Mouse (Mus musculus): ENCODE data around the gene Tas2r113. TPM values are rescaled to one million over a fixed set of nuclear protein-coding genes. Genes with fewer than 3 reads are reported as not detected.

Tas2r113 gene
- not detected for polyA plus RNA-seq (2014; fragmentation: Illumina TruSeq; extraction: RNeasy Lipid Tissue Mini Kit (QIAGEN cat#74804); ENCODE audit: low read depth, low replicate concordance)

GRCm38 (mm10) chr6:132892711-132893110, at the start of gene Tas2r113:
Gene Tas2r113 (plus strand): TSS chr6:132893011.

GRCm38 (mm10) chr6:132846842-132847241, 46.0 kb upstream of the Tas2r113 start, which contains the start of gene Tas2r123:
Gene Tas2r123 (plus strand): TSS chr6:132847142.

DNA sequence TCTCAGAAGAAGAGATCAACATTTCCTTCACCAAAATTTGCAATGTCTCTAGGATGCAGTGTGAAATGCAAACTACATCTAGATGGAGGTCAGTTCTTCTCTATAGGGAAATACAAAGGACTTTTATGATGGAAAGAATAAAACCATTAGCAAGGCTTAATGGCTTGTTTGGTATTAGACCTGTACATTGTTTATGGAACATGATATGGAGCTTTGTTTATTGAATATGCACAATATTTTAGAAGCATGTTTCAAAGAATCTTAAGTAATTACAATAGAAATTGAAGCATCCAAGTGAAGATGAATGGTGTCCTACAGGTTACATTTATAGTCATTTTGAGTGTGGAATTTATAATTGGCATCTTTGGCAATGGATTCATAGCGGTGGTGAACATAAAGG, 37.7 kb upstream of the Tas2r113 start, which contains the start of gene Tas2r116:
TSS of gene Tas2r116 (plus strand) at position 301 of the 400 bp plus-strand sequence.

DNA sequence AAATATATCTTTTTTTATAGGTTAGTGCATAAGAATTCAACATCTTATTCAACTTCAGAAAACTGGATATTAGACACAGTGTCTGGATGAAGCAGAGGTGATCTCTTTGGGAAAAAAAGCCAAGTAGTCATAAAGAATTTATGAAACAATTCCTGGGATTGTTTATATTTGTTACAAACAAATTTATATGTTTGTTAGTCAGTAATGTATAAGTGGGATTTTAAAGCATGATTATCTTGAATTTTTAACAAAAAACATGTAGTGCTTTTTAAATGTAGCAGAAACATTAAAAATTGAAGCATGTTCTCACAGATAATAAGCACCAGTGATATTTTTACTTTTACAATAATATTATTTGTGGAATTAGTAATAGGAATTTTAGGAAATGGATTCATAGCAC, 25.1 kb upstream of the Tas2r113 start, which contains the start of gene Tas2r110:
TSS of gene Tas2r110 (plus strand) at position 301 of the 400 bp plus-strand sequence.

GRCm38 (mm10) chr6:132909351-132909750, 16.5 kb downstream of the Tas2r113 start, which contains the start of gene Tas2r125:
Gene Tas2r125 (plus strand): TSS chr6:132909651.

Other genes with a start within 250 kb of the Tas2r113 start
- not detected for gene A630073D07Rik, start 241.5 kb upstream of the Tas2r113 start, polyA plus RNA-seq (2014; fragmentation: Illumina TruSeq; extraction: RNeasy Lipid Tissue Mini Kit (QIAGEN cat#74804); ENCODE audit: low read depth, low replicate concordance)
- gene Tas2r120, start 236.1 kb upstream of the Tas2r113 start, polyA plus RNA-seq (2014; fragmentation: Illumina TruSeq; extraction: RNeasy Lipid Tissue Mini Kit (QIAGEN cat#74804); ENCODE audit: low read depth, low replicate concordance), result not detected
- not detected for gene Tas2r121, start 192.0 kb upstream of the Tas2r113 start, polyA plus RNA-seq (2014; fragmentation: Illumina TruSeq; extraction: RNeasy Lipid Tissue Mini Kit (QIAGEN cat#74804); ENCODE audit: low read depth, low replicate concordance)
- gene Tas2r122, start 181.1 kb upstream of the Tas2r113 start, polyA plus RNA-seq (2014; fragmentation: Illumina TruSeq; extraction: RNeasy Lipid Tissue Mini Kit (QIAGEN cat#74804); ENCODE audit: low read depth, low replicate concordance), result not detected
- gene Tas2r115, start 155.0 kb upstream of the Tas2r113 start, polyA plus RNA-seq (2014; fragmentation: Illumina TruSeq; extraction: RNeasy Lipid Tissue Mini Kit (QIAGEN cat#74804); ENCODE audit: low read depth, low replicate concordance), result not detected
- not detected for gene Tas2r124, start 138.3 kb upstream of the Tas2r113 start, polyA plus RNA-seq (2014; fragmentation: Illumina TruSeq; extraction: RNeasy Lipid Tissue Mini Kit (QIAGEN cat#74804); ENCODE audit: low read depth, low replicate concordance)
- gene Tas2r102, start 130.9 kb upstream of the Tas2r113 start, polyA plus RNA-seq (2014; fragmentation: Illumina TruSeq; extraction: RNeasy Lipid Tissue Mini Kit (QIAGEN cat#74804); ENCODE audit: low read depth, low replicate concordance), result not detected
- not detected for gene Tas2r136, start 114.8 kb upstream of the Tas2r113 start, polyA plus RNA-seq (2014; fragmentation: Illumina TruSeq; extraction: RNeasy Lipid Tissue Mini Kit (QIAGEN cat#74804); ENCODE audit: low read depth, low replicate concordance)
- not detected for gene Tas2r117, start 90.2 kb upstream of the Tas2r113 start, polyA plus RNA-seq (2014; fragmentation: Illumina TruSeq; extraction: RNeasy Lipid Tissue Mini Kit (QIAGEN cat#74804); ENCODE audit: low read depth, low replicate concordance)
- not detected for gene Tas2r123, start 45.9 kb upstream of the Tas2r113 start, polyA plus RNA-seq (2014; fragmentation: Illumina TruSeq; extraction: RNeasy Lipid Tissue Mini Kit (QIAGEN cat#74804); ENCODE audit: low read depth, low replicate concordance)
- not detected for gene Tas2r116, start 37.6 kb upstream of the Tas2r113 start, polyA plus RNA-seq (2014; fragmentation: Illumina TruSeq; extraction: RNeasy Lipid Tissue Mini Kit (QIAGEN cat#74804); ENCODE audit: low read depth, low replicate concordance)
- not detected for gene Tas2r110, start 25.0 kb upstream of the Tas2r113 start, polyA plus RNA-seq (2014; fragmentation: Illumina TruSeq; extraction: RNeasy Lipid Tissue Mini Kit (QIAGEN cat#74804); ENCODE audit: low read depth, low replicate concordance)
- gene Tas2r125, start 16.6 kb downstream of the Tas2r113 start, polyA plus RNA-seq (2014; fragmentation: Illumina TruSeq; extraction: RNeasy Lipid Tissue Mini Kit (QIAGEN cat#74804); ENCODE audit: low read depth, low replicate concordance), result not detected
- not detected for gene Tas2r129, start 58.1 kb downstream of the Tas2r113 start, polyA plus RNA-seq (2014; fragmentation: Illumina TruSeq; extraction: RNeasy Lipid Tissue Mini Kit (QIAGEN cat#74804); ENCODE audit: low read depth, low replicate concordance)
- gene Tas2r131, start 64.9 kb downstream of the Tas2r113 start, polyA plus RNA-seq (2014; fragmentation: Illumina TruSeq; extraction: RNeasy Lipid Tissue Mini Kit (QIAGEN cat#74804); ENCODE audit: low read depth, low replicate concordance), result not detected
- gene Tas2r109, start 88.0 kb downstream of the Tas2r113 start, polyA plus RNA-seq (2014; fragmentation: Illumina TruSeq; extraction: RNeasy Lipid Tissue Mini Kit (QIAGEN cat#74804); ENCODE audit: low read depth, low replicate concordance), result not detected
- not detected for gene Tas2r103, start 144.1 kb downstream of the Tas2r113 start, polyA plus RNA-seq (2014; fragmentation: Illumina TruSeq; extraction: RNeasy Lipid Tissue Mini Kit (QIAGEN cat#74804); ENCODE audit: low read depth, low replicate concordance)
- not detected for gene Tas2r140, start 162.8 kb downstream of the Tas2r113 start, polyA plus RNA-seq (2014; fragmentation: Illumina TruSeq; extraction: RNeasy Lipid Tissue Mini Kit (QIAGEN cat#74804); ENCODE audit: low read depth, low replicate concordance)
- 72.1 TPM for gene Smim10l1, start 211.9 kb downstream of the Tas2r113 start, polyA plus RNA-seq (2014; fragmentation: Illumina TruSeq; extraction: RNeasy Lipid Tissue Mini Kit (QIAGEN cat#74804); ENCODE audit: low read depth, low replicate concordance)

Measured in heart, adult 10 weeks (tissue).